Mouse (Mus musculus): ENCODE measurements at regions not wholly inside any gene's neighbourhood (a gene's known extent, or its start where the extent isn't known, plus 50 kb on each side); places are given as distances from the start of the nearest gene placed in this dataset.

DNA sequence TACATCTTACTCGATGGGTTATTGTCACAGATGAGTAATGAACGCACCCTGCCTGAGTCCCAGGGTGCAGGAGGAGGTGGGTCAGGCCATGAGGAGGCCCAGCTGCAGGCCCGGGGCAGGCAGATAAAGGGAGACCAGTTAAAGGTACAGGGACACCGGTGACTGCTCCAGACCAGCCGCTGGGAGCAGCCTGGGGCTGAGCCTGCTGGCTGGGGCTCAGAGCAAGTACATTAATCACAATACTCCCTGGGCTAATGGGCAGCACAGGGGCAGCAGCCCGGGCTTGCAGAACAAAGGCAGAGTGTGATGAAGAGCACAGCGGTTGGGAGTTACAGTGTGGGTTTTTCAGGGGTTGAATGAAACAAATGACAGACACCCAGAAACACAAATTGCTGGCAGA lies 154.4 kb upstream of the Rnf219 start:
- DNase-seq (ENCODE audit: low spot score in 2 of 2): no peak

DNA sequence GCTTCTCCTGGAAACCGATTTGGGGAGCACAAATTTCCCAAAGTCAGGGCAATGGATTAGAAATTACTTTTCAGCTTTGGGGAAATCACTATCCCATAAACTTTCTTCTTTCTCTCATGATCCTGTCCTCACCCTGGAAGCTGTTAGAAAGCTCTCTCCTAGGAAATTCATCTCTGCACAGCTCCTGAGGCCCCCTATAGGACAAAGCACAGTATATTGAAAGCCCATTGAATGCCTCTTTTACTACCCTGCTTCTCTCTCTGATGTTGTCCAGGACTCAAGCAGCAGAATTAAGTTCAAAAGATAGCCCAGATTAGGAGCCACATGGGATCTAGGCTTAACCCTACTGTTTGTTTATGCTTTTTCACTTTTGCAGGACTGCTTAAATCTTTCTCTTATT lies 139.3 kb upstream of the Rnf219 start:
- no peak for DNase-seq (ENCODE audit: low spot score in 2 of 2)

GRCm38 (mm10) chr14:104658751-104659150 lies 136.3 kb upstream of the Rnf219 start:
- DNase-seq (ENCODE audit: low spot score in 2 of 2): no peak

GRCm38 (mm10) chr14:104649980-104650379 lies 127.5 kb upstream of the Rnf219 start:
- DNase-seq (ENCODE audit: low spot score in 2 of 2): no peak

- no peak for DNase-seq (ENCODE audit: low spot score in 2 of 2)
These were observed 122.2 kb upstream of the Rnf219 start for GRCm38 (mm10) chr14:104644626-104645025.

DNA sequence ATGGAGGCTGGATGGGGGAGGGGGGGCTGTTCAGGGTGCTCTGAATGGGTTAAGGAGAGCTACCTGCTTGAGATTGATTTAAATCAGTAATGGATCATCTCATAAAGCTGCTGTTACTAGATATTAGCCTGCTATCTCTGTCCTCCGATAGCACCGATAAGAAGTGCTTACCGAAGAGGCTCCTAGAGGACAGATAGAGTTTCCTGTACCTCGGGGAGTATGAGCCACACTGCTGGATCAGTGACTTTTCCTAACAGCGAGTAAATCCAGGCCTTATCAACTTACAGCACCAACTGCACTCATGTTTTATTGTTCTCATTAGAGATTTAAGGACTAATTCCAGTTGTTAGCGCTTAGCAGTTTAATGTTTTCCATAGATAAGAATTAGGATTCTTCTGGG lies 120.3 kb upstream of the Rnf219 start:
- DNase-seq (ENCODE audit: low spot score in 2 of 2): no peak

DNA sequence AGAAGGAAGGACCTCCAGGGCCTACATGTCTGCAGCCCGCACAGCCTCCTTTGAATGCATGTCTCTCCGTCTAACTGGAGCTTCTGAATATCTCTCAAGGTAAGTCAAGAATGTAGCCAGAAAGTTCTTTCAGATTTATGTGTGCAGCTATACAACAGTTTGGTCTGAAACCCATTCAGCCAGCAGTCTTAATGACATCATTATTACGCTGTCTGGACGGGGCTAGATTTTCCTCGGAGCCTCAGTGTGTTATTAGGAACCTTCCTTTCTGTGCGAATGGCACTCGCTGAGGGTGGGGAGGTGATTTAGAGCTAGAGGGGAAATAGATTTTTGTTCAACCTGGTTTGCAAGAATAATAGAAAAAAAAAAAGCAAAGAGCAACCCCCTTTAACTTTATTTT lies 116.9 kb upstream of the Rnf219 start:
- DNase-seq (ENCODE audit: low spot score in 2 of 2): no peak

DNA sequence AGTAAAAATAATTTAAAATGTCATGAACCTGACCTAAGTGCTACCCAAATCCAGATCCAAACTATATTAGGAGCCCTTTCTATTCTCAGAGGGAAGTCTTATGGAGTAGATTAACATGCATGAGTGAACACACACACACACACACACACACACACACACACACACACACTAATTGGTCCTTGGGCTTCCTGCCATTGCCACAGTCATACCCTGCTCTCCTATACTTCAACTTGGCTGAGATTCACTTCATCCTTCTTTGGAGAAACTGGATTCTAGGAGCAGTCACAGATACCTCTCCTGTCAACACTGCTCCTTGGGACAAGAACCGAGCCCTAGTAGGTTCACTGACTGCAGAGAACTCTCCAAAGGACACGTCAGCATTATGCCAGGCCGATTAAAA lies 89.0 kb upstream of the Rnf219 start:
- no peak for DNase-seq (ENCODE audit: low spot score in 2 of 2)

DNA sequence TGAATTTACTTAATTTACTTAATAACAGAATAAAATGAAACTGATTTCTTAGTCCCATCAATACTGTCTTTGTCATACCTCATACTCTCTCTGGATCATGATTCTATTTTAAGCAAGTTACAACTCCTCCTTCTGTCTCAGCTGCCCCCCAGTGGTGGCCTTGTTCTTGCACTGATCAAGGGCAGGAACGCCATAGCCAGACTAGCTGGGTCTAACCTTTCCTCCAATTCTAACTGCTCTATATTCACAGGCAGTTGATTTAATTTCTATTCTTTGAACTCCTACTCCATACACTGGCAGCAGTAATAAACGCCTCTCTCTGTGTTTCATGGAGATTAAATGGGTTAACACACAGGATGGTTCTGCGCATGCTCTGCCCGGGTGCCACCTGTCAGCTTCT lies 87.9 kb upstream of the Rnf219 start:
- no peak for DNase-seq (ENCODE audit: low spot score in 2 of 2)

GRCm38 (mm10) chr14:104594851-104595250 lies 72.4 kb upstream of the Rnf219 start:
- no peak for DNase-seq (ENCODE audit: low spot score in 2 of 2)

Measured in urinary bladder, postnatal 36 days (tissue).